Mouse (Mus musculus) layer of hippocampus, postnatal 36 days (tissue): Measurements from ENCODE around the gene Gm9913. TPM values are rescaled to one million over a fixed set of nuclear protein-coding genes. Genes with fewer than 3 reads are reported as not detected.

ENCODE experiments used
- DNase-seq, 2 experiments: peaks; one replicate each; pipeline ENCODE4 v3.0.0; 2022
- total RNA-seq, 2 experiments: library from RNA; stranded (reverse); gene quantifications; 2 replicates each; pipeline ENCODE4 v1.2.3; 2021

Gm9913 gene
- under 1 TPM; 0.27 to 0.56 TPM for total RNA-seq

DNA sequence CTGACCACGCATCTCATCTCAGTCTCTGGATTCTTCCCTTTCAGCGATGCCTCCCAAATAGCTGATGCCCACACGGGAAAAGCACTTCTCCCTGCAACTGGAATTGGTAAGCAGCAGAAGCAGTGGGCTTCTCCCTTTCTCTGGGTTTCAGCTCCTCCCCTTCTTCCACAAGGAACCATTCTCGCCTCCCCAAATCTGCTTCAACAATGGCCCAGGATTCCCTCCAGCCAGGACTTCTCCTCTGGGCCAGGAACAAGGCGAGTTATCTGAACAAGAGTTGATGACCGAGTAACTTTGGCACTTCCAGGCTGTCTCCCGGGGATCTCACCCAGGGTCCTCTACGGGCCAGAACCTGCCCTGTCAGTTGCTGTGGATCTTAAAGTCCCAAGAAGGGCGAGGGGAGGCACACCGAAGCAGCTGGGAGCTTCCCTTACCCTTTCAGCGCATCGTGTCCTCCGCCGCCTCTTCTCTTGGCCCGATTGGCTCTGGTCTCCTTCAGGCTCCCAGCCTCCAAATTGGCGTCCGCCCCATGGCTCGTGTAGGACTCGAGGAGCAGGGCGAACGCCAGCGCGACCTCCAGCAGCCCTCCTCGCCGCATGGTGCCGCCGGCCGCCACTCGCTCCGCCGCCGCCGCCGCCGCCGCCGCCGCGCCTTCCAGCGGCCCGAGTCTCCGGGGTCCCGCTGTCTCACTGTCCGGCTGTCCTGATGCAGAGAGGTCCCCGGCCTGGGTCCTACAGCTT, at the start of gene Gm9913:
Gene Gm9913 (plus strand): TSS at position 84 of the 740 bp plus-strand sequence.
- peak; percentile 46 for DNase-seq

DNA sequence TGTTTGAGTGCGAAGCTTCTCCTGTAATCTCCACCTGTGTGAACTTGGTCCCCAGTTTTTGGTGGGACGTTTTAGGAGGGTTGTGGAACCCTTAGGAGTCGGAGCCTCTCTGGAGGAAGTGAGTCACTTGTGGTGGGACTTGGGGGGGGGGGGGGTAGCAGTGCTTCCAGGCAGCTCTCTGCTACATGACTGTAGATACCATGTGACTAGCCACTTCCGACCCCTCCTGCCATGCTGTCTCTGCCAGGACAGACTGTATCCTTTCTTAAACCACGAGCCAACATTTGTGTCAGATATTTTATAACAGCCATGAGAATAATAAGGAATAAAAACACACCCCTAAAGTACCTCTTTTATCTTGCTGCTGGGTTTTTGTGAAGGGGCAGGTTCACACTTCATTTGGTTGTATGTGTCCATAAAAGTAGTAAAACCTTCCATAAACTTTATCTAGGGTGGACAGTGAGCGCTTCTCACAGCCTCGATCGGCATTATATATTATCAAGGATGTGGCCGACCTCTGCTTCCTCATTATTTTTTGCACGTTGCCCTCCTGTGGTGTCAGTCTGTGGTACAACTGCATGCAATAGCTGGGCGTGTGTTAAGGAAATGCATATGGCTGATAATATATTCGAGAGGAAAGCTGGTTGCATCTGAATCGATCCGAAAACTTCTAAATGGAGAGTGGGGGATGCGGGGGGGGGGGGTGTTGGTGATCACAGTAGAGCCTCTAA, 48.7 kb upstream of the Gm9913 start:
- DNase-seq = no peak

DNA sequence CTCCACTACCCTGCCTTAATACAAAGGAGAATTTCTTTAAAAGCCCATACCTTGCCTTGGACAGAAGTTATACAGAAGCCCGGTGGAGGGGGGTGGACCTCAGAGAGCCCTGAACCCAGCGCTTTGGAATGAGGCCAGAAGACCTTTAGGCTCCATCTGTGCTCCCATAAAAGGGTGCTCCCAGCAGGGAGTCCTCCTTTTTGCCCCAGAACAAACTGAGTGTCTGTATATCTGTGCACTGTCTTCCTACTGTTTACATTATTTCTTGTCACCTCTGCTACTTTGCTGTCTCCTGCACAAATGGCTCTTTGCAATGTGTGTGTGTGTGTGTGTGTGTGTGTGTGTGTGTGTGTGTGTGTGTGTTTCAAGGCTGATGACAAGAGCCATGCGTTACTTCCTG, 45.8 kb upstream of the Gm9913 start:
- no peak for DNase-seq

DNA sequence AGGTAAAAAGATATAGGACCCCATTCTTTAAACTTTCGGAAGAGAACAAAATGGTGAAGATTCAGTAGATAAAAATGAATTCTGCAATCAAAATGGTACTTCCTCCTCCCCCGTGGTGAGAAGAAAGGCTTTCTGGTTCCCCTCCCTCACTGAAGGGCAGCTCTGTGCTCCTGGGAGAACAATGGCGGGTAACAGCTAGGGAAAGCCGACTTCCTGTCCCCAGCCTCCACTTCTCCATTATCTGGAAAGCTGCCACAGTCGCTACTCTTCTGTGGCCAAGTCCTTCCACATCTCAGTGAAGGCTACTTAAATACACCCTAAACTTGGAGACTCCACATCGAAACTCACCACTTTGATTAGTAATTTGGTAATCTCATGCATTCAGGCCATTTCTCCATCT, 40.9 kb upstream of the Gm9913 start:
- DNase-seq = no peak

DNA sequence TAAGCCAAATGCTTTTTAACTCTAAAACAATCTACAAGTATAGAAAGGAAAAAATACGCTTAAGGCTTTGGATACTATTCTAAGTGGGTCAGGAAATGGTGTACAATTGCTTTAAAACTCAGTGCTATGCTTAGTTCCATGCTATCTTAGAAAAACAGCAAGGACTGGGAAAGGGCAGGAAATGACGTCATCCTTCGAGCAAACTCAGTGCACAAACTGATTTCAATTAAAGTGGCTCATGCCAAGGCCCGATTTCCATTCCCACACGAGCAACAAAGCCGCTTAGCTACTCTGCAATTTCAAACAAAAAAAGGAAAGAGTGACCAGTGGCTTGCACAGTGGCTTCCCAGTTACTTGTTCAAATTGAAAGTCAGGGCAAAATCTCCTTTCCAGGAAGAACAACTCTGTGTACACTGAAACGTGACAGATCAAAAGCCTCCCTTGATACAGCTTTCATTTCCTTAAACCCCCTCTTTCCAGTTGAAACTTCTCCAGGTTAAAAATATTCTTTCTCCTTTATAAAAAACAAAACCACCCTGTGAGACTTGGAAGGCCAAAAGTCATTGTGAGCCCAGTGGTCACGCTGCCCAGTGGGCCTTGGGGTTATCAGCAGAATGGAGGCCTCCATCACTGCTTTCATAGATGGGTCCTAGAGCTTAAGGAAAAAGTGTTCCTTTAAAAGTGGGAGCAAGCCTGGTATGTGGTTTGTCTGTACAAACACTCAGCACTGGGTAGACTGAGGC, 34.2 kb upstream of the Gm9913 start:
- DNase-seq = peak in 1 of 2 experiments; percentile 10

DNA sequence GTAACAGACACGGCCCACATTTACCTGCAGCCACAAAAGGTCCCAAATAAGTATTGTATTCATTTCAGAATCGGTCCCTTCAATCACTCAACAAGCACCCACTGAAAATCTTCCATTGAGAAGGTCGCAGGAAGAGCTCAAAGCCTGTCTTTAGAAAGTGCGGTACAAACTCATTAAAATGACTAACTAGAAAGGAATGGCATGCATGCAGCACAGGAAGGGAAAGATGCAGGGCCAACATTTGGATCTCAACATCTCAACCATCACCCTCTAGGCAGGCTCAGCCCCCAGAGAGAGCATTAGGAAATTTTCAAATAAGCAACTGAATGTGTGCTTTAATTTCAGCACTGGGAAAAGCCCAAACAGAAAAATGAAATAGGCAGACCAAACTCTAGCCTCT, 33.2 kb upstream of the Gm9913 start:
- DNase-seq = no peak

DNA sequence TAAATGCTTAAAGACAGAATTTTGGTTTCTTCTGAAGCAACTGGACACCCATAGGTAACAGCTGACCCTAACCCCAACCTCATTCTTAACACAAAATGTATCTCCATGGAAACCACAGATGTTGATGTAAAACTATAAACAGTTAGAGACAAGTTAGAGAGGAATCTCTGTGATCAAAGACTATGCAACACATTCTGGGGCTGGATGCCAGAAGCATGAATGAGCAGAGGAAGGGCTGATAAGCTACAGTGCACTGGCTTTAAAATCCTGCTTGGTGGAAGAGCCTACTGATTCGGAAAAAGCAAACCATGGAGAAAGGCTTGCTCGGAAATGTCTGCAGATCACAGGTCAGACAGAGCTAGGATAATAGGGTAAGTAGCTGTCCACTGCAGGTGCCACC, 31.7 kb upstream of the Gm9913 start:
- no peak for DNase-seq

DNA sequence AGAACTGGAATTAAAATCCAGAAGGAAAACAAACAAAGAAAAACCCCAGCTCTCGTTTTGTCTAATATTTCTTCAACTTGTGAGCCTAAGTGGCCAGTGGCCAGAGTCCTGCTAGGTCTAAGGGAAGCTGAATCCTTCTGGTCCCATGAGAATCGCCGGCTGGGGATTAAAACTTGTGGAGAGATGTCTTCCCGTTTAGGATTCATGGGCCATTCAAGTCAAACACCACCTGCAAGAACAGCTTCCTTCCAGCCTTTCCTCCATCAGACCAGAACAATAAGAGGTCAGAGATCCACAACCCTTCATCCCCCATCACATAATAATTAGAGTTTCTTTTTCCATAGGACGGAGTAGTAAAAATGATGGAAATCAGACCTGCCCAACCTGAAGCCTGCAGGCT, 30.2 kb upstream of the Gm9913 start:
- DNase-seq = no peak

DNA sequence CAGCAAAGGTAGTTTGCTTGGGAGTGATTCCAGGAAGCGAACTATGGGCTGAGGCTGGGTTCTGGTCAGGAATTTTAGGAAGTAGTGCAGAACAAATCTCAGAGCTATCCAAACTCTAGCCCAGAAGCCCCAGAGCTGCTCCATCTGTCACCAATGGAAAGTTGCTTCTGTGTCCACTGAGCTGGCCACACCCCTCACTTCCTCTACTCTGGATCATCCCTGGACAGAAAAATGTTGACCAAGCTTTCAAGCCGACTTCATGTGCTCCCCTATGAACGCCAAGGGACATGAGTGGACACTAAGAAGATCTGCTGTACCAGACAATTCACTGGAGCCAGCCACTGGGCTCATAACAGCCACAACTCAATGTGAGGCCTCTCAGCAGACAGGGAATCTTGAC, 28.7 kb upstream of the Gm9913 start:
- no peak for DNase-seq

DNA sequence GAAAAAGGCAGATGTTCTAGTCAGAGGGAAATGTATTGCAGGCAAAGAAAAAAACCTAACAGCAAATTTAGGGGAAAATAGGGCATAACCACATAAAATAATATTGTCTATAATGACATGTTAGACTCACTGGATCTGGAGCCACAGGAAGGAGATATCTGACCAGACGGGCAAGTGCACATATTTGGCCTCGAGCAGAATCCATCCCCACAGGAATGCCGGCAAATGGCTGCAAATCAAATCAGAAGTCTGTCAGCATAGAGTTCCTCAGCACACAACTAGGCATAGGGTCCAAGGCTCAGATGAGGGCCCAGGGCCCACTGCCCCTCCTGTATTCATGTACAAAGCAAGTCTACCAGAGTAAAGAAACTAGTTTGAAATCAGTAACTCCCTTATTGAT, 27.5 kb upstream of the Gm9913 start:
- no peak for DNase-seq

DNA sequence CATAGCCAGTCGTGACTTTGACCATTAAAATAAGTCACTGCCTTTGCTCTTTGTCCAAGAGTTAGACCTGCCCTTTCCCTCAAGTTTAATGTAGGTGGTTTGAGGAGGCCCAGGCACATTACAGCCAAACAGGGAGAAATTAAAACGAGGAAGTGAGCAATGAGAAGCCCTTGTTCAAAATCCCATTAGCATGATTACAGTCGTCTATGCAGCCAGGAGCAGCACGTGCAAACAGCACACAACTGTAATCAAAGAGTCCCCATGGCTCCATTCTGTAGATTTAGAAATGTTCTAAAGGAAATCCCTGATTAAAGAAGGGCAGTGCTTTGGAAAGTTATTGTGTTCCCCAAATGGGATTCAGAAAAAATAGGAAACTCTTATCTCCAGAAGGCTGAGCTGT, 26.2 kb upstream of the Gm9913 start:
- DNase-seq = no peak

DNA sequence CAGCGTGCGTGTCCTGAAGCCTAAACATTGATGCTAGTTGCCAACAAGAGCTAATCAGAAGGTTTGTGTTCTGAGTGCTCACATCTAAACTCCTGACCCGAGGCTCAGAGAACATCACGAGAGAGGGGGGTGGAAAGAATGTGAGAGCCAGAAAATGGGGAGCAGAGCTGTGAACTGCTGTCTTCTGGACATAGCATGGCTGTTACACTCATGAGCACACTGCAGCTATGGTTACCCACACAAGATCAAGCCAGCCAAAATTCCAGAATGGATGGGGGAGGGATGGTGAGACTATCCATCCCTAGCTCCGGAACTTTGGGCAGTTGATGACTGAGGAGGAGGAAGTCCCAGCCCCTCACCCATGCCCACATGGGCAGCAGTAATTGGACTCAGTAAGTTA, 24.8 kb upstream of the Gm9913 start:
- no peak for DNase-seq

DNA sequence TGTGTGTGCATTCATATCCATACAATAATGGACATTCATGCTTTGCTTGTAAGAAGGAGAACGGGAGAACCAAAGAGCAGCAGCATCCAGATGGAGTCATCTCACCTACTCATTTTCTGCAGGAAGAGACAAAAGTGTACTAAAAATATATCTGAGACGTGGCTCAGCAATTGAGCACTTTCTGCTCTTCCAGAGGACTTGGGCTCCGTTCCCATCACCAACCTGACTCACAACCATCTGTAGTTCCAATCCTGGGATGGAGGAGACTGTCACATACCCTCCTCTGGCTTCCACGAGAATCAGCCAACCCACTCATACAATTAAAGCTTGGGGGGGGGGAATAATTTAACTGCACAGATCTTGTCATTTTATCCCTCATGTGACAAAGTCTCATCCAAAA, 23.8 kb upstream of the Gm9913 start:
- peak; percentile 52 to 54 for DNase-seq

DNA sequence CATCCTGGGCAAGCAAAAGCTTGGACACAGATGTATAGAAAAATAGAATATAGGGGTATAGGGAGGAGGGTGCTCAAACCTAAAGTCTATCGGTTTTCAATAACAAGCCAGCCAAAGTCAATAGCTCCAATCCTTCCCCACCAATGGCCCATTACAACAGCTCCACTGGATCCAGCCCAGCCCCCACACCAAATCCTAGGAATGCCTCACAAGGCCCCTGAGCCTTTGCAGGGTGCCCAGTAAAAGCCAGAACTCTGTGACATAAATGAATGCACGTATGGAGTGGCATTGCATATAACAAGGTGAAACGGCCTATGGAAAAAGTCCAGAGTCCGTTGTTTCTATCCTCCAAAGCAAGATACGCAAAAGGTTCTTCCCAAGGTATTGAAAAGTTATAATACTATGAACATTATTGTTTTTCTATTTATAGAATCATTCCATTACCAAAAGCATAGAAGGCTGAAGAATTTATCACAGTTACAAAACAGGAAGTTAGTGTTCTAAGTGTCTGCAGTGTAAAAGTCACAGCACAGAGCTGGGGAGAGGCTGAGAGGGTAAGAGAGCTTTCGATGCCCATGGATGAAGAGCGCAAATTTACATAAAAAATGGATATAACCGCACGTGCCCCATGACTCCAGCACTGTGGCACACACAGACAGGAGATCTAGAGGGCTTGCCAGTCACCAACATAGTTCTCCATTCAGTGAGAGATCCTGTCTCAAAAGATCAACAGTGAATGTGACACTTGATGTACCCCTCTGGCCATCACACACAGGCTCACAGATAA, 23.2 kb upstream of the Gm9913 start:
- no peak for DNase-seq

DNA sequence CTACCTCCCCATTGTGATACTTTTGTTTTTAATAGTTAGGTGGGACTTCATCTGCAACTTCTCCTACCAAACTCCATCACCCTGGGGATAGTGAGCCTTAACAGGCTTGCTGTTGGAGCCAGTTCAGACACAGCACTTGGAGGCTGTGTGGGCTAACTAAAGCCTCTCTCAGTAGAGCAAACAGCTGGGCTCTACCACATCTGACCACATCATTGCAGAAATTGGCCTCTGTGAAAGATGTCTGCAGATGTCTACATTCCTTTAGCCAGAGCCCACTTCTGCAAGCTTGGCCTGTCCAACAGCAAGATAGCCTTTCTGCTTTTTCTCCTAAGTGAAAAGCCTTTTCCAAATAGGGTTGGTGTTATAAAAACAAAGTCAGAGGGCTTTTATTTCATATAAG, 20.7 kb upstream of the Gm9913 start:
- DNase-seq = no peak

DNA sequence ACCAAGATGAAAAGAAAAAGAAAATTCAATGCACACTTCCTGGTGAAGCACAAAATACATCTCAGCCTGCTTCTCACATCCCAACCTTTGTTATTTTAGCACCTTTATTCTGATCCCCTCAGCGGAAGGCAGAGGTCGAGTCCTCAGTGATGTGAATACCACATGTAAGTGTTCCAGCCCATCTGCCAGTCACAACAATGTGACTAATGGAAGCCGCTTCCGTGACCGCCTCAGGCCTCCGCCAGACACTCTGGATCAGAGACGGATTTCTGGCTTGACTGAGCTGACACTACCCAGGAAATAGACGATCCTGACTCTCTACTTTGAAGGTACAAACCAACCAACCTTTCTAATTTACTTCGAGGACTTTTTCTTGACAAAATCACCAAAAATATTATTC, 20.0 kb upstream of the Gm9913 start:
- no peak for DNase-seq

DNA sequence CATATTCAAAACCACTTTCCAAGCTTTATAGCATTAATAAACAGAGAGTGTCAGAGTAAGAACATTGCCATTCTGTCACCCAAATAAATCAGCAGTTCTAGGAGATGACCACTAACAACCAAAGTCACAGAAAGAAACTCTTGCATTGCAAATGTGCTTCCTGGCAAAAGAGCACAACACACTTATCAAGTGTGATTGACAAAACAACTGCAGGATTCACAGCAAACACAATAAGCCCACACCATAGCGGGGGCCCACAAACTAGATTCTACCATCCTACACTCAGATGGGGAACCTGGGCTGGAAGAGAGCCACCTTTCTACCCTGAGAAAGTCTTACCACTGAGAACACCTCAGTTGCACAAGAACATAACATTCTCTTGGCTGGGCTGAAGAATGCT, 14.9 kb upstream of the Gm9913 start:
- no peak for DNase-seq

DNA sequence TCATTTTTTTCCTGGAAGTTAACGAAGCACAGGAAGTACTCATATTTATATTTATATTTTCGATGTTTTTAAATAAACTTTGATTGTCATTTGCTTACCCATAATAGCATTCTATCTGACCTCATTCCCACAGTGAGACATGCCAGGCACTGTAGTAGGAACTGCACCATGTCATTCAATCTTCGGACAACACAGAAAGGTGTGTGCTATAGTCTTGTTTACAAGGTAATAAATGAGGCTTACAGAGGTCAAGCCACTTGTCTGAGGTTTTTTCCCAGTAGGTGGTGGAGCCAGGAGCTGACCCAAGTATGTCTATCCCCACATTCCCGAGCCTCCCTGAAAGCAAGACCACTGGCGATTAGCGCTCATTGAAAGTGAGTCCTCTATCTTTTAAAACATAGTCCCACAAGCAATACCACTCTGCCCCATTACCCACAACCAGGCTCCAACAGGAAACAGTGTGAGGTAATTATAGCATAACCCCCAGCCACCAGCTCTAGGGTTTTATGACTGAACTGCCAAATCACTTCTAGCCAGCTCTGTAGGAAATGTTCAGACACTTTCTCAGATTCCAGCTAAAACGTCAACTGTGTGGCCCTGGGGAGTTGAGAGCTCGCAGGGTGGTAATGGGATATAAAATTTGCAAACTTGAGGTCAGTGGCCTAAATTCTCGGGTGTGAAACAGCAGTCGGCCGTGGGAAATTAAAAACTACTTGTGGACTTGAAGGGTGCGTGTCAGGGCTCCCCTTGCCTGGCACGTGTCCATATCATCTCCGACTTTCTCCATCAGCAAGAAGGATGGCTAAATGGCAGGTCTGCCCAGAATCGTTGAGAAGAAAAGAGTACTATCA, 12.6 kb upstream of the Gm9913 start:
- no peak for DNase-seq

DNA sequence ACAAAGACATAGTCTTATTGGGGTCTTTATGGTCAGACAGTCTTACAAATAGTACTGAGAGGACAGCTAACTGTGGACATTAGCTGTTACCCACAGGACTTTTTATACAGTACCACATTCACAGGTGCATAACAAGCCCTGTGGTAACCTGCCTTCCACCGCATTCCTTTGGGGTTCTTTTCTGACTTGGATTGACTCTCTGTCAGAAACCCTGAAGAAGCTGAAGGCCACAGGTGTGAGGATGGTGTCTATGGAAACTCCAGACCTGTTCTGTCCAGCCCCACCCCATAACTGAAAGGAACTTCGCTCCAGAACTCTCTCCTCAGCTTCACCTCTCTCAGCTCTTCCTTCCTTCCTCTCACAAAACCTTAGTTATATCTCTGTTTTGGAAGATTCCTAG, 10.6 kb upstream of the Gm9913 start:
- no peak for DNase-seq

DNA sequence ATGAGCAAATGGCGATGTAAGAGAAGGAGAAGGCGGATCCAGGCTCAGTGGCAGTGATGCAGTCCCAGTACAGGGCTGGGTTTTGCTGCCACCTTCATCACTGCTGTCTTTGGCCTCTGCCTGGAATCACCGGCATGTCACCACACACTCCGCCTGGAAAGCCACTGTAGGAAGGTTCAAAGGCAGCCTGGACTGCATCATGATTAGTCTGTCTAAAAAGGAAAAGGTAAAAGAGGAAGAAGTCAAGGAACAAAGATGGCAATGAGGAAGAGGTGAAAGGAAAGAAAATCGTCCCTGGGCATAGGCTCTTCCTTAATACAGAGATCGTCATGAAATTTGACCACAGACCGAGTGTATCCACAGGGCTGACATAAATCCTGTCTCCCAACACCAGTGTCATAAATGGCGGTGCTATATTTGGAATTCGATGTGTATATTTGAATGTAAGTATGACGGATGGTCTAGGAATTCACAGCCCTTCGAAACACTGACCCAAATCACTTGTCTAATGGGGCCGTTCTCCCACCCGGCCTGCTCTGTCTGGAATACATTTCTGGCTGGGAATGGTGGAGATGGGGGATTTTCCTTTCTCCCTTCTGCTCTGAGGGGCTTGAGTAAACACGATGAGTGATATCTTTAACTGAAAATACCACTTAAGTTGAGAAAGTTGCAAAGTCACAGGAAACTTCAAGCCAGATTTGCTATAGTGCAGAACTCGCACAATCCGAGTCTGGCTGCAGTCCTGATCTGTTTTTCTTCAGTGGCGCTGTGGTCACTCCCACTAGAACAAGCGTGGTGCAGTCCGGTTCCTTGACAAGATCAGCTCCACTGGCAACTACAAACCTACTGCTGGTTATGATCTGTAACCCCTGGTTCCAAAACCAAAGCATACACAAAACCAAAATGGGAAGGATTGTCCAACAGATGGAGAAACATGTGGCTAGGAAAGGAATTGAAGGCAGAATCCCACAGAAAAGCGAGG, 9.8 kb upstream of the Gm9913 start:
- DNase-seq = no peak

DNA sequence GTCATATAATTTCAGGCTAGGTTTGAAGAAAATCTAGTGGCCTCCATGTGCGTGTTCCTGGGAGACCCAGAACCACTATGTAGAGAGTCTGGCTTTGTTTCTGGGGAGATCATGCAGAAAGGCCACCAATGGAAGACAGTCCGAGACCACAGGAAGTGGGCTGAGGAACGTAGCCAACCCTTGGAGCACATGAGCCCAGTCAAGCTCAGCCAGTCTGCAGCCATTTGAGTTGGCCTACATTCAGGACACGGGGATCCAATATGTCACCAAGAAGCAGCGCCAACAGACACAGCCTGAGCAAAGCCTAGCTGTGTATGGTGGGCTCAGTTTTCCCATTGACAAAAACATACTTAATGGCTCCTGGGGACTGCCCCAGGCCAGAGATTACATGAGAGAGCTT, 8.2 kb upstream of the Gm9913 start:
- no peak for DNase-seq
